Mouse (Mus musculus) kidney, postnatal 14 days (tissue): ENCODE measurements around the gene Mical3.
A peak's percentile ranks its signal among the peaks of the same experiment; 100 is the strongest.

Experiments
- DNase-seq: peaks from one replicate; pipeline ENCODE4 v3.0.0; 2022; ENCODE audit warnings: mixed read lengths

Mical3 gene

DNA sequence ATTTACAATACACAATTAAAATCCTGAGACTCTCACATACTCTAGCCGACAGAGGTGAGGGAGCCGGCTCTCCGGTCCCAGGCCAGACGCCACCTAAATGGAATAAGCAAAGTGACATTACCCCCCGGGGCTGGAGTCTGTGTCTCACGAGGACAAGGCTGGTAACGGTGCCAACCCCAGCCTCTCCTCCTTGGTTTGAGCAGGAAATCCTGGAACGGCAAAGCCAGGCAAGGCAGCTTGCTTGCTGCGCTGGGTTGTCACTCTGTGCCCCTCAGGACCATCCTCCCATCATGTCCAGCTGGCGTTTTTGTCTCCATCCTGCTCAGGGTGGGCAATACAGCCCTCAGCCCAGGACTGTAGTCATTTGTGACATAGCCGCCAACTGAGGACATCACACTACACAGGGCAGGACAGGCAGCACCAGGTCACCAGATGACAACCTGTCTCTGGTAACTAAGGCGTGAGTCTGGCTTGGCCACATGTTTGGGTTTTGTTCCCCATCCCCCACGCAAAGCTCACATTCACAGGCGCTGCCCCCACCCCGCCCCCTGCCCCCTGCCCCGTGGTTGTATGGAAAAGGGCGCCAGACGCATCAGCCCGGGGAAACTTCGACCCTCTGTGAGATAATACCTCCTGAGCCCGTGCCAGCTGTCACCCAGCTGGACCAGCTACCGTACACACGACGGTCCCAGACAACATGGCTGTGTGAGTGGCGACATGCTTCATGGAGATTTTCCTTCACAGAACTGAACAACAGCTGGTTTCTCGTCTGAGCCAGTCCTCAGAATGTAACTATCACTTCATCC is 49.3 kb downstream of the Mical3 start:
- DNase-seq: no peak

DNA sequence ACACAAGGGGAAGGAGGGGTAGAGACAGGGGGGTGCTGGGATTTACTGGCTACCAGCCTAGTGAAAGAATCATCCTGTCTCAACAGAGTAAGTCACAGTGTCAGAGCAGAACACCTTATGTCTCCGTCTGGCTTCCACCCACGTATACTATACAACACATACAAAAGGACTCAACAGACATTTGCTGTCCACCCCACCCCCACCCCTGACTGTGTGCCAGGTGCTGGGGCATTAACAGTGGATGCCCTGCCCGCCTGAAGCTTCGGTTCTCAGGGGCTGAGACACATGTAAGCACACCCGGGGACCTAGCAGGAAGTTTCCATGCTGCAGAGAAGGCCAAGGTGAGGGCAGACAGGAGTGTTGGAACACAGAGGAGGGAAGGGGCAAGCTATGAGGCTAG is 52.6 kb downstream of the Mical3 start:
- DNase-seq: no peak

DNA sequence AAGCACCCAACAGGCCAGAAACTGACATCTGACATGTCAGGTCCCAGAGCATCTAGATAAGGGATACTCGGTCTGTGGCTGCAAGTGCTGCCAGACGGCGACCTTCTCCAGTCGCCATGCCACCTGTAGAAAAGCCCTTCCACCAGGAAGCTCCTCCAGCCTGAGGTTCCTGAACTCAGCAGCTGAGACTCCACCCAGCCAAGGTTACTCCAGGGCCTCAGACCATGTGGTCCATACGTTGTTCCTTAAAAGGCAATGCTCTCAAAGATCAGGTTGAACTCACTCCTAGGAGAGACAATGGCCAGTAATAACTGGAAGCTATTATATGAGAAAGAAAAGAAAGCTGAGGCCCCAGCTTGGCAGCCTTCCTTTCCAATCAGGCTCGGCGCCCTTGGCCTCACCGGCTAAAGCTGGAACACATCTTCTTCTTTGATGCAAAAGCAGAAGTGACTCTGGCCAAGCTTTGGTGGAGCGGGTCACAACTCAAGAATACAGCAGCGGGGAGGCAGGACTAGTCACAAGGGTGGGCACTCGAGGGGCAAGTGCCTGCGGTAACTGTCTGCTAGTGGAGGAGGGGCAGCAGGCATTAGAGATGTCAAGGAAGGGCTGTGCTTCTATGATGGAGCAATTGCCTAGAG is 53.8 kb downstream of the Mical3 start:
- no peak for DNase-seq

DNA sequence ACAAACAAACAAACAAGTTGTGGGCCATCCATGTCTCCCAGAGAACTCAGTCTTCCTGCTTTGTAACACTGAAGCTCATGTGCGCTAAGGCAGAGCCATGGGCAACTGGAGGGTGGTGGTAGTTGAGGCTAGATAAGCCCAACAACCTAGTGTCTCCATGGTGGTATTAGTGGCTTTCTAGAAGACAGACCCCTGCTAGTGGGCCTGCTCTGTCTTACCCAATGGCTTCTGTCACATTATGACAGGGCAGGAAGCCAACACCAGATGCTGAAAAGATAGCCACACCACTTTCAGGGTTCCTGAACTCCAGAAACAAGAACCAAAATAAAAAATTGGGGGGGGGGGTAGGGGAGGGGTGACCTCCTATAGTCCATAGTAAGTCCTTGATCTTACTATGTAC is 55.0 kb downstream of the Mical3 start:
- no peak for DNase-seq

DNA sequence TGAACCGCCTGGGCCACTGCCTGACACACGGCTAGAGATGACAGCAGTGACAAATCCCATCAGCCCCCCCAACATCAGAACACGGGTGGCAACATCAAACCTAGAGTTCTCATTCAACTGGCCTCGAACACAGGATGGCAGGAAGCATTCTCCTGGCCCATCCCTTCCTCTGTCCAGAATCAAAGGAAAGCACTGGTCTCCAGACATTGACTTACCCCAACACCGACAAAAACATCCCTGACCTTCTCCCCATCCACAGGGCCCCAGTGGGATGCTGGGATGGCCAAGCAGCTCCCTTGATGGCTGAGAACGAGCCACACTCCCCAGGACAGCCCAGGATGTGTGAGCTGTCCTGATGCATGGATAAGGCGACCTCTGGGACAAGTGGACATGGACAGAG is 57.5 kb downstream of the Mical3 start:
- no peak for DNase-seq

DNA sequence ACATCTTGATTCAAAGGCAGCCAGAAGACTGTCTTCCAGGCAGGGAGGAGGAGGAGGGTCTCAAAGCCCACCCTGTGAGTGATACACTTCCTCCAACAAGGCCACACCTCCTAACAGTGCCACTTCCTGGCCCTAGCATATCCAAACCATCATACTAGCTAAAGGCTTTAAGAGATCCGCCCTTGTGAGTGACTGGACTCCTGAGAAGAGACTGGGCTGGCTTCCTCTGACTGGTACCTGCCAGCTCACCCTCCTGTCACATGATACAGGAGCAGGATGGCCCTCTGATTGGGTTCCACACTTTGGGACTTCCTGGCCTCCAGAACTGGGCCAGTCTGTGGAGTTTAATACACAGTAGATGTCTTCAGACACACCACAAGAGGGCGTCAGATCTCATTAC is 58.2 kb downstream of the Mical3 start:
- DNase-seq: no peak

DNA sequence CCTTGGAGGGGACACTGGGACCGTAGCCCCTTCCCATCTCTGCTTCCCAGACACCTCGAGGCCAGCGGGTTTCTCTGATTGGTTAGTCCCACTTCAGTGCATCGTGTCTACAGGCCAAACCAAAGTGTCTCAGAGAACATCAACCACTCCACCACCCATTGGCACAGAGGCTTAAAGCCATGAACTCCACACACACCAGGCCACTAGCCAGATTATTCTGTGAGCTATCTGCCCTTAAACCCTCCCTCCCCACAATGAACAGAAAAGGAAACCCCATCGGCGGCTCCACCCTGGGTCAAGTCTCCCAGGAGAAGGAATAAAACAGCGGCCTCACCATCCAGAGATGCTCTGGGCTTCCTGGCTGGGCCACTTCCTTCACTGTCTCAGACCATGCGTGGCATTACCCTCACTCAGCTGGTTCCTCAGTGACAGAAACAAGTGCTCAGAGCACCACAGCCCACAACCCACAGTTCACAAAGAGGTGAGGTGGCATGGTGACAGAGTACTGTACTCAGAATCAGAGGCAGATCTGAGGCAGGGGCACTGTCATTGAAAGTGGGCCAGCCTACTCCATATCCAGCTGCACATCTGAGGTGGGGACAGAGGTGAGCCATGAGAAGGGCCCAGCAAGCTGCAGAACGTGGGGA is 60.1 kb downstream of the Mical3 start:
- no peak for DNase-seq

DNA sequence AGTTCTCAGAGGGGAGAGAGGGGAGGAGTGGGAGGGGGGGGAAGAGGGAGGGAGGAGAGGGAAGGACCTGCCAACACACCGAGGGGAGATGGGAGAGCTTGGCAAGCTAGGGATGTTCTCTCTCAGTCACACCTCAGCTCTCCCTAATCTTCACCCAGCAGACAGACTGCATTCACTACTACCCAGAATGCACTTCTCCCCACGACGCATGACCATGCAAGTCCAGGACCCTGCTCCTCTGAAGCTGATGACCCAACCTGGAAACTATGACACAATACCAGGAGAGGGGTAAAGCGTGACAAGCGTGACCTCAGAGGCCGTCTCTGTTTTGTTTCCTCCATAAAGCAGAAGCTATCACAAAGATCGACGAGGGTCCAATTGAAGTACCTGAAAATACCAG is 61.6 kb downstream of the Mical3 start:
- no peak for DNase-seq

DNA sequence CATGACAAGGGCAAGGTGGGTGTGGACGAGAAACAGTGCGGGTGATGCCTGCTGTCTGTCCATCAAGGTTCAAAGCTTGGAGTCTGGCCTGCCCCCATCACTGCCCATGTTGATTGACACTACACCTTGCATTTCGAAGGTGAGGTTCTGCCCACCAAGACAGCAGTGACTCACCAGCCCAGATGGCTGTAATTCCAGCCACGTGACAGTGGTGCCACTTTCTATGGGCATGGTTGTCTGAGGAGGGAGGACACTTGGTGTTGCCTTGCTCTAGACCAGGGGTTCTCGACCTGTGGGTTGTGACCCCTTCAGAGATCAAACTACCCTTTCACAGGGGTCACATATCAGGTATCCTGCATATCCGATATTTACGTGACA is 62.7 kb downstream of the Mical3 start:
- DNase-seq: no peak

DNA sequence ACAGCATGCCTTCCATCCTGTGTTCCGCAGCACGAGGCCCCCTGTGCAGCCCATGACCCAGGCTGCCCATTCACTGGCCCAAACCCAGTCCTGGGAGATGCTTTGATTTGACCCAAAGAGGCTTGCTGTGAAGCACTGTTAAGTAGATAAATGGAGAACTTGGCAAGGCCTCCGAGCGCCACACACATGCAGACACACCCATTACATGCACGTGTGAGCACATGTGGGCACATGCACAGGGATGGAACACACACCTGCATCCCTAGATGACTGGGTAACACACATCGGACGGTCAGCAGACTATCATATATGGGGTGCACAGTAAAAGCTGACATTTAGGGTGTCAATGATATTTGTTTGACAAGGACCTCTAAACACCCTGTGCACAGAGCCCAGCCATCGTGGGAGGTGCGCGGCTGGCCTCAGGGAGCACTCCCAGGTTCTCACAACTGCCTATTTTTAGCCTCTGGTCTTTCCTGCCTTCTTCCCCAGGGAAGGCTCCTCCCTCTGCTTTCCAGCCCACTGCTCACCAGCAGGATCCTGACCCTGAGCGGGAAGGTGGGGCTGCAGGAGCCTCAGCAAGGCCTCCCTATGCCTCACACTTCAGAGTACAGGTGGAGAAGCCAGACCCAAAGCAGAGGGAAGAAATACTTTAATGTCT is 63.2 kb downstream of the Mical3 start:
- peak; percentile 80 for DNase-seq

DNA sequence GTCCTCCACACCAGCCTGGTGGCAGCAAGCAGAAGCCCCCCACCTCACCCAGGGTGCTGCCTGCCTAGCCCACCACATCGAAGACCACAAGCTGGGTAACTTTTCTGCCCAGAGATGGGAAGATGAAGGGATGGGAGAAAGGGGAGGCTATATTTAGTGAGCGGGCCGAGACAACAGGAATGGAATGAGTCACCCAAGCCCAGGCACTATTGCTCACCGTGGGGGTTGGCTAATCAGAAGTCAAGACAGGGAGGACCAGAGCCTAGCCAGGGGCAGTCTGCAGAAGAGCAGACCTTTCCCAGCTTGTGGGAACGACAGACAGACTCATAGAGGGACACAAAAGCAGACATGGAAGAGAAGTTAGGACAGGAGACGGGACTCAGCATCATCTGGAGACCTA is 64.0 kb downstream of the Mical3 start:
- DNase-seq: no peak

DNA sequence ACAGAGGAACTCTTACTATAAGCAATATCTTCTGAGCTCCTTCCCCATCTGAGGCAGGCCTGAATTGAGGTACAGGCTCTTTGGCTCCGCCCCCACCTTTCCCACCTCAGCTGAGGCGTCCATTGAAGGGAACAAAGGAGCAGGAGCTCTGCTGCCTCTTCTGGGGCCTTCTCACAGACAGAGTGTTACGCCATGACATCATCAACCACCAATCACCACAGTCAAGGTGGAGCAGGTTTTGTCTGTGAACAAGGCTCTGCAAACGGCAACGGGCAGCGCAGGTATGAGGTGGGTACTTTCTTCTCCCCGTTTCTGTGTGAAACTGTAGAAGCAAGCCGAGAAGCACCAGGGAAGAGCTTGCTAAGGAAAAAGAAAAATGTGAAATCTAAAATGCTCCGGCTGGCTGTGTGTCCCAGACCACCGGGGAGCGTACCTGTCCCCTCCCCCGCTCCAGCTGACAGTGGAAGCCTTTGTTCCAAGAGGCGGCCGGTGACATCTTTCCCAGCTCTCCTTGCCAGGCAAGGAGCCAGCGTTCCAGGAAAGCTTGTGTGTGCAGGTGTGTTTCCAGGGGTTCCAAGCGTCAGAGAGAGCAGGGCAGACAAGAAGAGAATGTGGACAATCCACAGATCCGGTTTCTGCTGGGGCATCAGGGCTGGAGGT is 66.3 kb downstream of the Mical3 start:
- DNase-seq: peak; percentile 64

DNA sequence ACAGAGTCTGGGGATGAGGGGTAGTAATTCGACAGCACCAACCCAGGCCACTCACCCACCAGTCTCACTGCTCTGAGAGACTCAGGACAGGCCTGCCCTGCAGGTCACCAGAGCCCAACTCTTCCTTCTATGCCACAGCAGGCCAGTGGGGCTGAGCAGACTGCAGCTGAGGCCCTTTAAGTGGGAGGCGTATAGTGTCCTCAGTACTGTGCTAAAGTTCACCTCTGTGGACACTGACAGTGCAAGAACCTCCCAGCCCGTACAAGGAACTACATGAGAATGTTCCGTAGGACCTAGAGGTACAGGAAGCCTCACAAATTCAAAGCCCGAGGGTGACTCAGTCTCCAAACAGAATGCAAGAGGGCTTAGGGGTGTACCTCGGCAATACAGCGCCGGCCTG is 67.0 kb downstream of the Mical3 start:
- DNase-seq: peak; percentile 67

DNA sequence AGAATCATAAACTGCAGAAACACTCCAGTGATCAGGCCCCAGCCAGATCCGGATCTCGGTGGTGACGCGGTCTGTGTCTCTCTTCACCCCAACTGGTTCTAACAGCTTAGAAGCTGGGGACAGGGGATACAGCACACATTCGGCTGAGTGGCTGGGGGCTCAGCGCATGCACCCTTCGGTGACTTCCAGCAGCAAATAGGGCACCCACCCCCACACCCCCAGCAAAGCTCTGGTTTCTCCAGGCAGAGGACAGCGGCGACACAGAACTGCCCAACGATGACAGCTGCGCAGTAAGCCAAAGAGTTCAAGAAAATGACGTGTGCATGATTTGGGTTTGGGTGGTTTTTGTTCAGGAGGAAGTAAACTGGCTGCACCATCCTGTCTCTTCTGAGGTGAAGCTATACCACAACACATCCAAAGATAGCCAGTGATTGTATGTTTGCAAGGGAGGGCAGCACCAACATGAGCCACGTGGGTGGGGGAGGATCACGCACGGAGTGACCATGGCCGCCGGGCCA is 67.8 kb downstream of the Mical3 start:
- no peak for DNase-seq

DNA sequence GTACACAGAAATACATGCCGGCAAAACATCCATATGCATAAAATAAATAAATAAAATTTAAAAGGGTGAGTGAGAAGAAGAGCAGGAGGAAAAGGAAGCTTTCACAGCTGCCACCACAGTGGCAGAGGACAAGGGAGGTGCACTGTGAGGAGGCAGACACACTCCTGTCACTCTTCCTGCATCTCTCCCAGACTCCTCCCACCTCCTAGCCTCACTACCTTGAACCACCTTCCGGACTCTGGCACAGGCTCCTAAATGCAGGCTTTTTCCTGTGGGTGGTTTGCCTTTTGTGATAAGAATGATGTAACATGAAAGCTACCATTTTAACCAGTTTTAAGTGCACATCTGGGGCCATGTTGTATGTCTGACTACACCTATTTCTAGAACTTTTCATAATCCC is 72.8 kb downstream of the Mical3 start:
- DNase-seq: no peak

DNA sequence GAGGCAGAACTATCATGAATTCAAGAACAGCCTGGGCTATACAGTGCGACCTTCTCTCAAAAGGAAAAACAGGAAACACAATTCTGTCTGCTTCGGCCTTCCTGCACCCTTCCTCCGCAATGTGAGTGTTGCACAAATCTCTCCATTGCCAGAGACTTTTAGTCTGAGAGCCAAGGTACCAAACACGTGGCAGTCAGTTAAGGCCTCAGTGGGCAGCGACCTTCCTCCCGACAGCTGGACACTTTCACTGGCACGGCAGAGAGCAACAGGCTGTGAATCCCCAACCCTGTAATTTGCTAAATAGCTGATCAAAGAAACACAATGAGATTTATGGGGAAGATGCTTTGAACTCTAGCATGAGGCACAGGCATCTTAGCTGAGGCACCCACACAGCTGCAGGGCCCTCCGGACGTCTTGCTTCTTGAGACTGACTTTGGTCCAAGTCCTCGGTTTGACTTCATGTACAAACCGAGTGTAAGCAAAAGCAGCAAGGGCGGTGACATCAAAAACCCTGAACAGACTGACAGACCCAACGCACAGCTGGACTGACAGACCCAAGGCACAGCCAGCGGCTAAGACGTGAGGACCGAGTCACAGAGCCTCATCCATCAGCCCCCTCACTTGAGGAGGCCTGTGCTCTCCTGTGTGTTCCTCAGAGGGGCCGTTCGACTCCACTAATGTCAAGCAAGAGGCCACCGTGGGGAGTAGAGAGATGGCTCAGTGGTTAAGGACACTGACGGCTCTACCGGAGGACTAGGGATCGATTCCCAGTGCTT is 73.4 kb downstream of the Mical3 start:
- no peak for DNase-seq

DNA sequence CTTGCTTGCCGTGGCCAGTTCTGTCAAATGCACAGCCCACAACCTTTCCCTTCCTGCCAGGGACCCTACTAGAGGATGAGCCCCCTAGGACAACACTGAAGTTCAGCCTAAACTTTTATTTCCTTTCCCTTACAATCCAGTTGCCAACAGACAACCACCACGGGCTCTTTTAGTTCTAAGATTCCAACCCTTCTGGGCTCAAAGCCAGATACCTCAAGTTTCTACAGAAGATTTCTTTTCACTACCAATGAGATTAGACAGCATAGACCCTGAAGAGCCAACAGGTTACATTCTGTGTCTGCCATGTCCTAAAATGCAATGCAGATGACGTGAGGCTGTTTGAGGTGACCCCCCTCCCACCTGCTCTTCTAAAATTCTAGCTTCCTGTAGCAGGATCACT is 75.3 kb downstream of the Mical3 start:
- no peak for DNase-seq

DNA sequence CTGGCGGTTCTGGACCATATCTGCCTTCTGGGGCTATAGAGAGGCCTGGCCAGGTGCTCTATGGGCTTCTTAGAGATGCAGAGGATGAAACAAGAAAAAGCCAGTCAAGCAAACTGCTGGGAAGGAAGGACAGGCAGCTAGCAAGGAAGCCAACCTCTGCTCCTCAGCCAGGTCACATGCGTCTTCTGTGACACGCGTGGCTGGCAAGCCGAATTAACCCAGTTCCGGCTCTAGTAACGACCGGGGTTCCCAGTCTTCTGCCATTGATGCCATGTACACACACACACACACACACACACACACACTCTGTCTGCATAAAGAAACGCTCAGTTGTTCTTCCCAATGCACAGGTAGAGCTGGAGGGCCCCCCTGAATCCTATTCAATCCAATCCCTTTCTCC is 75.9 kb downstream of the Mical3 start:
- DNase-seq: no peak

DNA sequence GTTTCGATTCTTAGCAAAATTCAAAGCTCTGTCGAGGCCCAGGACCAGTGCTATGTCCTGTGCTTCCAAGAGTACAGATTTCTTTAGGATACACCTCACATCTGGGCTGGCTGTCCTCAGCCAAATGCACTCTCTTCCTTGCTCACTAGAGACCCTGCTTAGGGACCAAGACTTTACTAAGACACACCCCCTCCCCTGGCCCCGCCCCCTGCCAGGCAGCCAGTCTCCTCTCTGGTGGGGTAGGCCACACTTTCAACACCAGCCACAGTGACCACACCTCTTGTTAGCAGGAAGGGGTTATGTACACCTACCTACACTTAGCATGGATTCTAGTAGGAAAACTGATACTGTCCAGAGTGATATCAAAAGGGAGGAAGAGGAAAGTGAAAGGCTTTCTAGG is 76.5 kb downstream of the Mical3 start:
- DNase-seq: no peak

DNA sequence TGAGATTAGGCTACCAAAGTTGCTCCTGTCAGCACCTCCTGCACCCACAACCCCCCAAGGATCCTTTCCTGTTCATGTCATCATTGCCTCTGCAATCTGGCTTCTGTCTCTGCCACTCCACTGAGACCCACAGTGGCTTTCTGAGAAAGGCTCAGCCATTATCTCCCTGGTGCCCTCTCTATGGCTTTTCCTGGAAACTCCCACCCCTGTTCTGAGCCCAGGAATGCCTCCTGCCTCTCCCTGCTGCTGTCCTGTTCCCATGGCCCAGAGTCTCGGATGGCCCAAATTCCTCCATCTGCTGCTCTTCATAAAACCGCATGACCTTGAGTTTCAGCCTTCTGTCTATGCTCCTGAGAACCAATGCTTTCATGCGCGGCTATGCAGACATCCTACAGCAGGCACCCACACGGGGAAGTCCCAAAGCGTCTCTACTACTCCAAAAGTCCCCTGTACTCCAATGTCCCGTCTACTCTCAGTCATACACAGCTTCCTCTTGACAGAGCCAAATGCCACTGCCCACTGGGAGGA is 77.2 kb downstream of the Mical3 start:
- no peak for DNase-seq

DNA sequence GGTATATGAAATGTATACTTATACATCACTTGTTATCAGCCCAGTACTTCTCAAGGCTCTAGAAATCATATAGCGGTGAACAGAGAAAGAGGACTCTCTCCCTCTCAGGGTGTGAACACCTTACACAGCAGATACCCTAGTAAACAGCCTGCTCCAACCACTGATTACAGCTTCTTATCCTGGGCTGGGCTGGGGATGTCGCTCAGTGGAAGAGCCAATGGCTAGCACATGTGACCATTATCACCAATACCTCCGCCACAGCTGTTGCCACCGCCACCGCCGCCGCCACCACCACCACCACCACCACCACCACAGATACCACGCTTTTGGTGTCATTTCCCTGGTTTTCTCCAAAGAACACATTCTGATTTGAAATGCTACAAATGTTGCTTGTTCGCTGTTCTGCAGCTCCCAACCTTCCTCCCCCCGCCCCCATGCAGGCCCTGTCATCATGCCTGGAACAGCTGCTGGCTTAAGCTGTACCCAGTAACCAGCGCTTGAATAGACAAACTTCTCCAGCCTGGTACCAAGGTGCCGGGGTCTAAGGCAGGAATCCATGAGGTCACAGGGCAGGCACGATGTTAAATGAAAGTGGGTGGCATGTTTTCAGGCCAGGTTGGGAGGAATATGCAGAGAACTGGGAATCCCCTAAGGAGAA is 78.7 kb downstream of the Mical3 start:
- DNase-seq: no peak
